Mouse (Mus musculus) small intestine, adult 2 months (tissue): ENCODE data around the gene a. TPM values are rescaled to one million over a fixed set of nuclear protein-coding genes. Genes with fewer than 3 reads are reported as not detected.
"Not testable (repeated sequence)": the region's sequence is repeated elsewhere in the genome, so short reads cannot be mapped to it uniquely, and the experiment has no call there.

Experiments
- H3K27ac ChIP-seq: fragments of 200-500 bp; 2 replicates; pipeline ENCODE4 v1.5.1; 2012; ENCODE audit warnings: low read depth, low read length, control low read depth, inconsistent platforms; ENCODE audit not compliant: insufficient read depth
- H3K27me3 ChIP-seq: fragments of 200-500 bp; 2 replicates; pipeline ENCODE4 v1.6.1; 2012; ENCODE audit warnings: mild to moderate bottlenecking, moderate library complexity, low read length, inconsistent platforms; ENCODE audit not compliant: control insufficient read depth, insufficient read depth
- H3K36me3 ChIP-seq: fragments of 200-500 bp; 2 replicates; pipeline ENCODE4 v1.6.1; 2012; ENCODE audit warnings: mild to moderate bottlenecking, low read length, control low read depth, inconsistent platforms; ENCODE audit not compliant: control insufficient read depth, insufficient read depth
- H3K4me1 ChIP-seq: fragments of 200-500 bp; 2 replicates; pipeline ENCODE4 v1.6.1; 2012; ENCODE audit warnings: low read length, inconsistent platforms, mixed read lengths; ENCODE audit not compliant: control insufficient read depth, insufficient read depth, insufficient read length
- H3K4me3 ChIP-seq: fragments of 200-500 bp; 2 replicates; pipeline ENCODE4 v1.5.1; 2012; ENCODE audit warnings: low read depth, mild to moderate bottlenecking, control low read depth, inconsistent platforms, low read length, moderate library complexity
- CTCF ChIP-seq: fragments of 200-500 bp; IDR thresholded peaks from 2 replicates; pipeline ENCODE4 v1.5.1; 2012; ENCODE audit warnings: low read depth, mild to moderate bottlenecking, control low read depth, inconsistent platforms, low read length, moderate library complexity, mixed read lengths; ENCODE audit not compliant: insufficient replicate concordance, insufficient read length; ENCODE audit errors: extremely low read depth
- POLR2A ChIP-seq: fragments of 200-500 bp; IDR thresholded peaks from 2 replicates; pipeline ENCODE4 v1.6.1; 2012; ENCODE audit warnings: low read depth, mild to moderate bottlenecking, control low read depth, inconsistent platforms, low read length, moderate library complexity
- WGBS: fragments of 180-500 bp; shearing (Covaris S2); methylation state at CpG from one replicate; pipeline ENCODE4 v1.1.7; 2018; 5-methylcytosine and 5-hydroxymethylcytosine counted together
- polyA plus RNA-seq: library from polyadenylated mRNA; depleted of rRNA; stranded (reverse); fragments of >200 nt; gene quantifications from 2 replicates; pipeline ENCODE4 v1.2.3, GENCODE M21; 2012

a gene
- polyA plus RNA-seq, 1 experiment, result 1.2 TPM

GRCm38 (mm10) chr2:154959486-154959885 lies 168.3 kb downstream of the a start:
- 0 out of 2 replicates have a peak, but pooled peaks cover 2% of the 10 kb centered on the region for H3K27me3 ChIP-seq
- no peak overlapping the region for H3K27ac ChIP-seq
- WGBS, result 87% methylated on average over 5 of the region's 5 CpGs
- H3K4me3 ChIP-seq, result no peak overlapping the region
- no peaks in the 10 kb centered on the region for H3K4me1 ChIP-seq
- H3K36me3 ChIP-seq, result no peaks in the 10 kb centered on the region
- TF ChIP-seq POLR2A (no peak), CTCF (no peak)

- Histone ChIP-seq H3K4me1 (no peaks in the 10 kb centered on the region), H3K4me3 (no peak overlapping the region), H3K36me3 (no peaks in the 10 kb centered on the region), H3K27me3 (0 out of 2 replicates have a peak, but pooled peaks cover 2% of the 10 kb centered on the region), H3K27ac (no peak overlapping the region)
- WGBS, result 84% methylated on average over 3 of the region's 3 CpGs
- TF ChIP-seq POLR2A (no peak), CTCF (no peak)
Measured at GRCm38 (mm10) chr2:154959909-154960308, 168.7 kb downstream of the a start.

GRCm38 (mm10) chr2:154963176-154963575 lies 172.0 kb downstream of the a start:
- 56% methylated on average over 5 of the region's 5 CpGs for WGBS

GRCm38 (mm10) chr2:154969740-154970397 lies 178.7 kb downstream of the a start:
- H3K27ac ChIP-seq, H3K27me3 ChIP-seq, H3K36me3 ChIP-seq, H3K4me3 ChIP-seq, H3K4me1 ChIP-seq: not testable (repeated sequence)
- WGBS, result 63% methylated on average over 14 of the region's 14 CpGs

More at GRCm38 (mm10) chr2:154963176-154963575, 172.0 kb downstream of the a start:
- TF ChIP-seq CTCF (no peak), POLR2A (no peak)
- no peaks in the 10 kb centered on the region for H3K4me1 ChIP-seq
- H3K27ac ChIP-seq, result no peak overlapping the region
- H3K36me3 ChIP-seq, result no peaks in the 10 kb centered on the region
- H3K27me3 ChIP-seq, result no peaks in the 10 kb centered on the region
- H3K4me3 ChIP-seq, result no peak overlapping the region

- no peak overlapping the region for H3K27ac ChIP-seq
- no peaks in the 10 kb centered on the region for H3K36me3 ChIP-seq
- 52% methylated on average over 18 of the region's 18 CpGs for WGBS
- no peak overlapping the region for H3K4me3 ChIP-seq
- no peak for TF ChIP-seq CTCF
- no peak for TF ChIP-seq POLR2A
- H3K4me1 ChIP-seq, result no peaks in the 10 kb centered on the region
- no peaks in the 10 kb centered on the region for H3K27me3 ChIP-seq
Measured at GRCm38 (mm10) chr2:154971919-154972692, 180.9 kb downstream of the a start.

- 86% methylated on average over 5 of the region's 5 CpGs for WGBS
- no peaks in the 10 kb centered on the region for H3K4me1 ChIP-seq
- TF ChIP-seq CTCF, result no peak
- TF ChIP-seq POLR2A, result no peak
- no peak overlapping the region for H3K27ac ChIP-seq
- H3K27me3 ChIP-seq, result no peaks in the 10 kb centered on the region
- no peak overlapping the region for H3K4me3 ChIP-seq
- H3K36me3 ChIP-seq, result no peaks in the 10 kb centered on the region
Measured at GRCm38 (mm10) chr2:154972981-154973380, 181.8 kb downstream of the a start.

- 67% methylated on average over 1 of the region's 1 CpGs for WGBS
- no peaks in the 10 kb centered on the region for H3K27me3 ChIP-seq
- H3K27ac ChIP-seq, result no peak overlapping the region
- TF ChIP-seq CTCF (peak; percentile 36; the same call in 1 of the 2 replicates), POLR2A (no peak)
- no peaks in the 10 kb centered on the region for H3K36me3 ChIP-seq
- H3K4me1 ChIP-seq, result no peaks in the 10 kb centered on the region
- no peak overlapping the region for H3K4me3 ChIP-seq
Measured at GRCm38 (mm10) chr2:154986609-154987008, 195.4 kb downstream of the a start.
